Mouse (Mus musculus) gastrocnemius, postnatal 25 days (tissue): ENCODE measurements around the gene 4930474N05Rik. TPM values are rescaled to one million over a fixed set of nuclear protein-coding genes. Genes with fewer than 3 reads are reported as not detected.

Source experiments
- DNase-seq: peaks from one replicate; pipeline ENCODE4 v3.0.0; 2022
- long read RNA-seq, 2 experiments: library from polyadenylated mRNA; stranded (forward); transcript quantifications; one replicate each; pipeline ENCODE4 v2.0.0; 2021
- total RNA-seq, 2 experiments: library from RNA; stranded (reverse); gene quantifications; 1 replicate in 1 of 2; 2 replicates in 1 of 2; pipeline ENCODE4 v1.2.3; 2021

Gene 4930474N05Rik
- total RNA-seq, result not detected
- long read RNA-seq, experiment 1, result 0 reads
- long read RNA-seq, experiment 2, result 0 reads

GRCm38 (mm10) chr14:36094617-36095016 is at the start of gene 4930474N05Rik:
TSS of gene 4930474N05Rik (plus strand) at chr14:36094917.
- DNase-seq, result no peak

DNA sequence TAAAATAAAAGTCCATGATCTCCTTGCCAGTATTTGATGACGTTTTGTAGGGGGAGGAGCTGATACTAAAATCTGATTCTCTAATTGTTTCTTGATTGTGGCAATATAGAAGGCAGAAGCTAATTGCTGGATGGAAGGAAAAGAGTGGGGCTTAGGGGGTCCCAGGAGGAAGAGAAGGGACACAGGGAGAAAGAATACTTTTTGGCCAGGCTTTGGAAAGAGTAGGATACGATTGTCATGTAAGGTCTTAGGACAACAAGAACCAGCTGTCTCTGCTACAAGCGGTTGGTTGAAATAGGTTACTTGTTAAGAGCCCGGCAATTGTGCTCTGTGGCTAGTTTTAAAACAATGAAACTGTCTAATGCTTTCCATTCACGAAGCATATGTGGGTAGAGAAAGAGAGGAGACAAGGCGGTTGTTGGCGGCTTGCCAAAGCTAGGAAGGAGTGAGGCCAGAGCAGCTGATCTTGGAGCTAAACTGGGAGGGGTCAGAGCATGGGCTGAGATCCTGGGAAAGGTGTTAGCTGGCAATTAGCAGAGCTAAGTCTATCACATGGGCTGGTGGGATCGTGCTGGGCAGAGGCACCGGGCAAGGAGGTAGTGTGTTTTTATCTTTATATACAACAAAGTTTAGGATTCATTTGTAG is 45.8 kb upstream of the 4930474N05Rik start:
- DNase-seq, result no peak

GRCm38 (mm10) chr14:36053281-36053680 is 41.4 kb upstream of the 4930474N05Rik start:
- no peak for DNase-seq

GRCm38 (mm10) chr14:36098528-36098927 is 3.8 kb downstream of the 4930474N05Rik start:
- no peak for DNase-seq

DNA sequence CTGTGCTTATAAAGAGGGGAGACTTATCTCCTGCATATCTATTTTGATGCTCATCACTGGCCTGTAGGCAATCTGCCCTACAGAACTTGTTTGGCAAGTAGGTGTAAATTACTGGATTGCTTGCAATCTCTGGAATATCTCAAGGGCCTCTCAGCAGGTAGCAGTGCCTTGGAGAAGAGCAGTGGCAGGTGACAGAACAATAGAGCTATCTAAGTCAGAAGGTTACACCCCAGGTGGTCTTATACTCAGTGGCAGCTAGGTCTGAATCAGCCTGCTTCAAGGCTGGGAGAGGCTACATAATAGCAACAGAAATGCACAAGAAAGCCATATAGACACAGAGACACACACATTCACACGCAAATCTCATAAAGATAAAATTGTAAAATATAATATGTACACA is 4.9 kb downstream of the 4930474N05Rik start:
- no peak for DNase-seq

DNA sequence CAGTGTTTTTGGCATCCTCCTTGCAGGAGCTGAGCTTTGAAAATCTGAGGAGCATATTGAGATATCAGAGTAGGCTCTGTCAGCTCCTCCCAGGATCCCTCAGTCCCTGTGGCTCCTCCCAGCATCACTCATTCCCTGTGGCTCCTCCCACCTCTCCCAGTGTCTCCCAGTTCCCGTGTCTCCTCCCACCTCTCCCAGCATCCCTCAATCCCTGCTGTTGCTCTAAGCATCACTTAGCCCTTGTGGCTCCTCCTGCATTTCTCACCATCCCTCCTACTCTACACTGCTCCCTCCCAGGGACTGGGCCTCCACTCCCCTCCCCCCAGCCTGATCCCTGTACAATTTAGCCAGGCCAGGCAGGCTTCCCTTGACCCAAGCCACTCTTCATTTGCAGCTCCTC is 6.0 kb downstream of the 4930474N05Rik start:
- DNase-seq, result no peak

- DNase-seq, result no peak
Measured at GRCm38 (mm10) chr14:36114481-36114880, 19.8 kb downstream of the 4930474N05Rik start.

DNA sequence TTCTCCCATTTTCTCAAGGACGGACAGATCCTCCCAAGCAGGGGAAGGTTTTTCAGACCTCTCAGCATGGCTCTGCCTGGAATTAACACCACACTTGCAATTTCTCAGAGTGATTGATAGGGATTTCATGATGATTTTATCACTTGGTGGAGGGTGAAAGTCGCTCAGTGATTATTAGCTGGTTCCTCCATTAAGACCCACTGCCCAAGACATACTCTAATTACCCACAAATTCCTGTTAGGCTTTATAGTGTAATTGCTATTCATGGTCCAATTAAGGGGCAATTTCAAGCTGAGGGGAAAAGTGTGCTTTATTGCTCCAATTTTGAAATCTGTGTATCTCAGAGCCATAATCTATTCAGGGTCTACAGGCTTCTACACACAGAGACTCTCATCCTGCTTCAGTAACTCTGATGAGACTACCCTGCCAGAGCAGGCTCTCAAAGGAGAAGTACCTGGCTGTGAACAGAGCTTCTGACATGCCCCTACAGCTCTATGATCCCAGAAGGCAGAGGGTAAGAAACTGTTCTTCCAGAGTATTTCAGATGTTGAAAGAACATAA is 29.1 kb downstream of the 4930474N05Rik start:
- no peak for DNase-seq

- no peak for DNase-seq
Measured at GRCm38 (mm10) chr14:36135749-36136148, 41.0 kb downstream of the 4930474N05Rik start.

DNA sequence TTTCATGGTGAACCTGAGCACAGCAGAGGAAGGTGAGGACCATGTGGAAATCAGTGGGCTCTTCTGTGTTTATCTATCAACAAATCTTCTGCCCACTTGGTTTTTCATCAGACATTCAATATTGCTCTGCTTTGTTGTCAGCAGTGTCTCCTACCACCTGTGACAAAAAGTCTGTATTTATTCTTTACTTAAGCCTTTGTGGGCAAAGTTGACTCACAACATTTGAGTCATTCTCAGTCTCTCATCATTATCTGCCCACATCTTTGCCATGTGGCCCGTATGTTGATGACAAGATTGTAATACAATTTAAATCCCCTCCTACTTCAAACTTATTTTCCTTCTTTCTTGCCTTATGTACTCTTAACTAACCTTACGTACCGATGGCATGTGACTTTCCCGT is 43.0 kb downstream of the 4930474N05Rik start:
- DNase-seq, result no peak

- DNase-seq, result no peak
Measured at GRCm38 (mm10) chr14:36145261-36145660, 50.5 kb downstream of the 4930474N05Rik start.
